Mouse (Mus musculus): ENCODE measurements around the gene 4933406M09Rik. TPM values are rescaled to one million over a fixed set of nuclear protein-coding genes. Genes with fewer than 3 reads are reported as not detected.

4933406M09Rik gene
- polyA plus RNA-seq (2012; rRNA removed) (not detected in 2 replicates), polyA plus RNA-seq (2014; fragmentation: Nextera tagmentation; extraction: Ambion mirVana) (not detected in 2 replicates)

- no peak within 1 kb of the TSS for H3K27ac ChIP-seq (replicated peaks; ENCODE audit: low read depth, low read length)
- H3K4me3 ChIP-seq (replicated peaks; ENCODE audit: low read length) = no peak within 1 kb of the TSS
- no peak within 1 kb of the TSS for H3K9ac ChIP-seq (ENCODE audit: low read depth, low read length, severe bottlenecking)
- H3K4me1 ChIP-seq (ENCODE audit: control insufficient read depth, insufficient read depth, low read length) = no peaks in the 10 kb centered on the region; the same call in 1 of the 2 replicates
- H3K4me2 ChIP-seq (replicated peaks; ENCODE audit: low read depth, low read length, severe bottlenecking) = no peak within 1 kb of the TSS
- DNase-seq (ENCODE audit: low spot score) = peak; percentile 0
- no peaks in the 10 kb centered on the region for H3K27me3 ChIP-seq (ENCODE audit: control insufficient read depth, insufficient read depth, low read length)
- no peak for ATAC-seq (ENCODE audit: low FRiP score, low read depth)
- 81% methylated on average over 1 of the region's 1 CpGs for WGBS
- 0 out of 2 replicates have a peak, but pooled peaks cover 3% of the 10 kb centered on the region for H3K9me3 ChIP-seq (ENCODE audit: control insufficient read depth, low read length)
- TF ChIP-seq POLR2A (IDR thresholded peaks at IDR 0.05; ENCODE audit: borderline replicate concordance, extremely low read depth, insufficient read depth, insufficient read length) = no peak
- H3K36me3 ChIP-seq (ENCODE audit: control insufficient read depth, insufficient read depth, low read length) = no peaks in the 10 kb centered on the region
Observed at GRCm38 (mm10) chr1:134385666-134386065, at the start of gene 4933406M09Rik. 4933406M09Rik (plus strand) TSS chr1:134385940.

- no peak for DNase-seq (ENCODE audit: low spot score)
- H3K27ac ChIP-seq (replicated peaks; ENCODE audit: low read depth, low read length) = no peak overlapping the region
- H3K4me3 ChIP-seq (replicated peaks; ENCODE audit: low read length) = no peak overlapping the region
- no peak overlapping the region for H3K9ac ChIP-seq (ENCODE audit: low read depth, low read length, severe bottlenecking)
- peaks cover 16% of the 10 kb centered on the region for H3K4me1 ChIP-seq (ENCODE audit: control insufficient read depth, insufficient read depth, low read length)
- 67% methylated on average over 11 of the region's 11 CpGs for WGBS
- H3K36me3 ChIP-seq (ENCODE audit: control insufficient read depth, insufficient read depth, low read length) = no peaks in the 10 kb centered on the region
- no peaks in the 10 kb centered on the region for H3K9me3 ChIP-seq (ENCODE audit: control insufficient read depth, low read length)
- TF ChIP-seq POLR2A (IDR thresholded peaks at IDR 0.05; ENCODE audit: borderline replicate concordance, extremely low read depth, insufficient read depth, insufficient read length) = no peak
- H3K4me2 ChIP-seq (replicated peaks; ENCODE audit: low read depth, low read length, severe bottlenecking) = no peak overlapping the region
- ATAC-seq (ENCODE audit: low FRiP score, low read depth) = no peak
- no peaks in the 10 kb centered on the region for H3K27me3 ChIP-seq (ENCODE audit: control insufficient read depth, insufficient read depth, low read length)
Observed at GRCm38 (mm10) chr1:134336958-134337710, 48.6 kb upstream of the 4933406M09Rik start.

DNA sequence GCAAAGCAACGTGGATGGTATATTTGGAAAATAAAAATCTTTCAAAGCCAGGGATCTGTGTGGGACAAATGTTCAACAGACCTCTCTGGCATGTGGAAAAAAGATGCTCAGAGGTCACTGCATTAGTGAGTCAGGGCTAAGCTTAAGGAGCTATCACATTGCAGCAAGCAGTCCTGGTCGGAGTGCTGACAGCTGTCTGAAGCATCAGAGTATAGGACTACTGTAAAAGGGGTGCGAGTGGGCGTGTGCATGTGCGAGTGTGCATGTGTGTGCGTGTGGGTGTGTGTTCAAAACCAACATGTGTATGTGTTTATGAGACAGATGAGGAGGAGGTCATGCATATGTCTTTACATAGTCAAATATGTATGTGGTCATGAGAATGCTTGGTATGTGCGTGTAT is 46.6 kb upstream of the 4933406M09Rik start:
- Histone ChIP-seq H3K9ac (ENCODE audit: low read depth, low read length, severe bottlenecking) (no peak overlapping the region), H3K9me3 (ENCODE audit: control insufficient read depth, low read length) (no peaks in the 10 kb centered on the region), H3K4me3 (replicated peaks; ENCODE audit: low read length) (no peak overlapping the region), H3K27me3 (ENCODE audit: control insufficient read depth, insufficient read depth, low read length) (no peaks in the 10 kb centered on the region), H3K27ac (replicated peaks; ENCODE audit: low read depth, low read length) (no peak overlapping the region), H3K4me1 (ENCODE audit: control insufficient read depth, insufficient read depth, low read length) (peaks cover 10% of the 10 kb centered on the region), H3K4me2 (replicated peaks; ENCODE audit: low read depth, low read length, severe bottlenecking) (no peak overlapping the region), H3K36me3 (ENCODE audit: control insufficient read depth, insufficient read depth, low read length) (no peaks in the 10 kb centered on the region)
- ATAC-seq (ENCODE audit: low FRiP score, low read depth) = peak; percentile 61
- DNase-seq (ENCODE audit: low spot score) = peak; percentile 14
- 88% methylated on average over 7 of the region's 7 CpGs for WGBS
- TF ChIP-seq POLR2A (IDR thresholded peaks at IDR 0.05; ENCODE audit: borderline replicate concordance, extremely low read depth, insufficient read depth, insufficient read length) = no peak

DNA sequence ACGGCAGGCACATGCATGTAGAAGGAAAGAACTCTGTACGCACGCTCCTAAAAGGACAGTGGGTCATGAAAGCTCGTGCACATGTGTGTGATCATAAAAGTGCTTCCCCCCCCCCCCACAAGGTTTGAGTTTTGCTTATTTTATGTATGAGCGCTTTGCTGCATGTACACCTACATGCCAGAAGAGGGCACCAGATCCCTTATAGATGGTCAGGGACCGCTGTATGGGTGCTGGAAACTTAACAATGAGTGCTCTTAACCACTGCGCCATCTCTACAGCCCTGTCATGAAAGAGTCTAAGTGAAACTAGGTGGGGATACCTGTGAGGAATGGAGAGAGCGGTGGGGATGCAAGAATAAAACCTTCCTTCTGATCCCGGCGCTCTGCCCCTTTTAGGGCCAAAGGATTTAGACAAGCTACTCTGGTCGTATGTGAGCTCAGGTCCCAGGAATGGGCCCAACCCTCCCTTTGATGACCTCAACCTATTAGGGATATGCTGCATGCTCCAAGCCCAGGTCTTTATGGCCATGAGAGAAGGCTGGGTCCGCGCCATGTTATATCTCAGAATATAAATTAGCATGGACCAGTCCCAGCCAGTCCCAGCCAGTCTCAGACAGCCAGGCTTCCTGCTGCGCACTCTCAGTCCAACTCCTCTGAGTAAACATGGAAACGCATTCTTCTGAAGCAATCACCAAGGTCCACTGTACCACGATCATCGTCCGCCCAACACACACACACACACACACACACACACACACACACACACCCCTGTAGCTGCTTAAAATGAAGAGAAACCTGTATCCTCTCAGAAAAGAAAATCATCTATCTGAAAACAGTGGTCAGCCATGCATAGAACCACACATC is 45.8 kb upstream of the 4933406M09Rik start:
- H3K27me3 ChIP-seq (ENCODE audit: control insufficient read depth, insufficient read depth, low read length) = no peaks in the 10 kb centered on the region
- no peak overlapping the region for H3K4me3 ChIP-seq (replicated peaks; ENCODE audit: low read length)
- no peak overlapping the region for H3K27ac ChIP-seq (replicated peaks; ENCODE audit: low read depth, low read length)
- TF ChIP-seq POLR2A (IDR thresholded peaks at IDR 0.05; ENCODE audit: borderline replicate concordance, extremely low read depth, insufficient read depth, insufficient read length) = no peak
- 93% methylated on average over 18 of the region's 18 CpGs for WGBS
- H3K4me2 ChIP-seq (replicated peaks; ENCODE audit: low read depth, low read length, severe bottlenecking) = no peak overlapping the region
- H3K9me3 ChIP-seq (ENCODE audit: control insufficient read depth, low read length) = no peaks in the 10 kb centered on the region
- H3K4me1 ChIP-seq (ENCODE audit: control insufficient read depth, insufficient read depth, low read length) = peaks cover 10% of the 10 kb centered on the region
- no peaks in the 10 kb centered on the region for H3K36me3 ChIP-seq (ENCODE audit: control insufficient read depth, insufficient read depth, low read length)
- DNase-seq (ENCODE audit: low spot score) (no peak), ATAC-seq (ENCODE audit: low FRiP score, low read depth) (no peak)
- H3K9ac ChIP-seq (ENCODE audit: low read depth, low read length, severe bottlenecking) = no peak overlapping the region

DNA sequence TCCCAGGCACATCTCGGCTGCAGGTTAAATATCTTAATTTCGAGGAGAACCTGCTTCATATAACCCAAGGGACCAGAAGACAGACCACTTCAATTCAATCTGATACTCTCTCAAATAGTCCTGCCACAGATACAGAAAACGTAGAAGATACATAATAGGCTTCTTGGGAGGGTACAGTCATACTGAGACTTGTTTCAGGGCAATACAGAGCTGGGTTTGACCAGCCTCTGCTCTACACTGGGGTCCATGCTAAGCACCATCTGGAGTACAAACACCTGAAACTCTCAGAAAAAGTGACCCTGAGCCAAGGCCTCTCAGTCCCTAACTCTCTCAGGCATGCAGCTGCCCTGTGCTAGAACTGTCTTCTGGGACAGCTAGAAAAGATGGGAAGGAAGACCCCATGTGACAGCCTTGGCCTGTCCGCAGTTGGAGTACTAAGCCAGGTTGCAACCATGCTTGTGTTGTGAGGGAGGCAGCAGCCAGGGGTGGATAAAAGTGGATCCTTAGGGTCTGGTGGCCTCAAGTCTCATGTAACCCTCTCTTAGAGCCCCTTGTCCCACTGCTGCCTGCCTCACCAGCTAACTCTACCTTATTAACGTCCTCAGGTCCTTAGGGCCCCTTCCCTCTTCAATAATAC is 44.0 kb upstream of the 4933406M09Rik start:
- ATAC-seq (ENCODE audit: low FRiP score, low read depth) = no peak
- no peak for TF ChIP-seq POLR2A (IDR thresholded peaks at IDR 0.05; ENCODE audit: borderline replicate concordance, extremely low read depth, insufficient read depth, insufficient read length)
- H3K4me1 ChIP-seq (ENCODE audit: control insufficient read depth, insufficient read depth, low read length) = peaks cover 7% of the 10 kb centered on the region; the same call in 1 of the 2 replicates
- DNase-seq (ENCODE audit: low spot score) = no peak
- no peak overlapping the region for H3K4me3 ChIP-seq (replicated peaks; ENCODE audit: low read length)
- H3K27me3 ChIP-seq (ENCODE audit: control insufficient read depth, insufficient read depth, low read length) = no peaks in the 10 kb centered on the region
- WGBS = 81% methylated on average over 5 of the region's 5 CpGs
- H3K9ac ChIP-seq (ENCODE audit: low read depth, low read length, severe bottlenecking) = no peak overlapping the region
- peaks cover 10% of the 10 kb centered on the region for H3K36me3 ChIP-seq (ENCODE audit: control insufficient read depth, insufficient read depth, low read length)
- no peak overlapping the region for H3K4me2 ChIP-seq (replicated peaks; ENCODE audit: low read depth, low read length, severe bottlenecking)
- H3K27ac ChIP-seq (replicated peaks; ENCODE audit: low read depth, low read length) = no peak overlapping the region
- H3K9me3 ChIP-seq (ENCODE audit: control insufficient read depth, low read length) = no peaks in the 10 kb centered on the region

Measured in limb, embryonic 14.5 days (tissue).